Mouse (Mus musculus): ENCODE results near the gene Atrnl1. TPM values are rescaled to one million over a fixed set of nuclear protein-coding genes. Genes with fewer than 3 reads are reported as not detected.

The Atrnl1 gene
- 2.0 TPM in 2 replicates for polyA plus RNA-seq (2012; rRNA removed)

GRCm38 (mm10) chr19:57610476-57611261, at the start of gene Atrnl1:
Gene Atrnl1 (plus strand): TSS chr19:57611034.

Other genes starting within 250 kb of the Atrnl1 start
- 7.3 and 8.7 TPM in 2 replicates for gene Trub1, start 158.1 kb upstream of the Atrnl1 start, polyA plus RNA-seq (2012; rRNA removed)